Mouse (Mus musculus): ENCODE data around the gene Otp.

Otp gene

DNA sequence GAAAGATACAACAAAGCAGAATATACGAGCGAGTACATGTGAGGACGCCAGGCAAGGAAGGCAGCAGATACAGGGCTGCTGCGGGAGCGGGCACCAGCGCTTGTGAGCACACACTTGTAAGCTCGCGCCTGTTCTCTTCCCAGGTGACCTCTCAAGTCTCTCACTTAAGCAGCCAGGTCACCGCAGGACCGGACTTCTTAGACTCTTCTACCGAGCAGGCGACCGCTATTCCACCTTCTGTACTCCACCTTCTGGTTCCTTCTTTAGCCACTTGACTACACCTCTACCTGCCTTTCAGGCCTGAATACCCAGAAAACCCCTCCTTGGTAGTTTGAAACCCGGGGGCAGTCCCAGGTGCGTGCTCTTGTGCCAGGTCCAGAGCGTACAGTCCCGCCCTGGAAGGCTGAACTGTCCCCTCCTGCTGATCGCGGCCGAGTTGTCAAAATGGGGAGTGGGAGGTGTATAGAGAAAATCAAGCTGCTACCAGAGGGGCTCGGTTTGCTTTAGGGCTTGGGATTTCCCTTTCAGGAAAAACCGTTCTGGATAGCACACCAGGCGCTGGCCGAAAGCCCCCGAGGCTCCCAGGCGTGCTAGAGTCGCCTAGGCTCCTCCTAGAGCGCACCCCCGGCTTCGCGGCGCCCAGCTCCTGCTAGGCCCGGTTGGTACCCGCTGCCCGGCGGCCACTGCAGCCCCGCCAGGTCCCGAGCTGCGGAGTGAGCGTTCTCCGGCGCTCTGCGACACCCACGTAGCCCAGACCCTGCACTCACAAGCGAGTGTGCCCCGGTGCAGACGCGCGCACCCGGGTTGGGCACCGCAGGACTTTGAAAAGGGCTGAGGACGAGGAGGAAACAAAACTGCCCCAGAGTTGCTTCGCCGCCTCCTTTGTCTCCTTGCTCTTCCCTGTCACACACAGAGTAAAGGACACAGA is 2.0 kb upstream of the Otp start:
- no peak for DNase-seq (ENCODE audit: low read depth, low spot score)

DNA sequence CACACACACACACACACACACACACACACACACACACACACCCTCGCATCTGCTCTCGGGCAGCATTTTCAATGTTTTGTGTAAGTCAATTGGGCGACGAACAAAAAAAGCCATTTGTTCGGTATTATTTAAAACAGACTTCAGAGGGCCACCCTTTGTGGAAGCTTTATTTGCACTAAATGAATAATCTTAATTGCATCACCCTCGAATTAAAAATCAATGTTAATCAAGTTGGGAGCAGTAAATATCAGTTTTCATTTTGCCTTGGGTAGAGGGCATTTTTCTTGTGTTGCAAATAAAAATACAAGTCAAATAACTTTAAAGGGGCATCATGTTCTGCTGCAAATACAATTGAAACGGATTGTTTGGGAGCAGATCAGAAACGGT is 1.4 kb upstream of the Otp start:
- DNase-seq (ENCODE audit: low read depth, low spot score) = no peak

GRCm38 (mm10) chr13:94874656-94875395 is 576 bp upstream of the Otp start:
- no peak for DNase-seq (ENCODE audit: low read depth, low spot score)

- no peak for DNase-seq (ENCODE audit: low read depth, low spot score)
These were observed 1.1 kb downstream of the Otp start for GRCm38 (mm10) chr13:94876286-94877210.

GRCm38 (mm10) chr13:94877211-94877590 is 1.8 kb downstream of the Otp start:
- DNase-seq (ENCODE audit: low read depth, low spot score) = no peak

GRCm38 (mm10) chr13:94877991-94878745 is 2.8 kb downstream of the Otp start:
- peak; percentile 80 for DNase-seq (ENCODE audit: low read depth, low spot score)

DNA sequence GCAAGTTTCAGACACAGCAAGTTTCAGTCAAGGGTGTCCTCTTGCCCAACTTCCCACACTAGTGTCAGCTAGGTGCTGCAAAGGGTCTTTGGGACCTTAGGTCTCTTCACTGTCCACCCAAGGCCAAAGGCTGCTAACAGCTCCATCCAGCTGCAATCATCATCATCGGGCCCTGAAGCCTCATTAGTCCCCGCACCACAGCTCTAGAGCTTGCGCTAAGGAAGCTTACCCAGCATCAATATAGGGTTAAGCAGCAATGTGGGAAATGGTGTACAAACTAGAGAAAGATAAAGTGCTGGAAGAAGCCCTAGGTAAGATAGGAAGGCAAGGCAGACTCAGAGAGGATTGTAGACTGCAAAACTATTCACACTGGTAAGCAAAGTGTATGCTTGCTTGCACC is 5.8 kb downstream of the Otp start:
- DNase-seq (ENCODE audit: low read depth, low spot score) = no peak

- DNase-seq (ENCODE audit: low read depth, low spot score) = no peak
These were observed 6.8 kb downstream of the Otp start for GRCm38 (mm10) chr13:94882221-94882620.

GRCm38 (mm10) chr13:94882711-94883145 is 7.3 kb downstream of the Otp start:
- DNase-seq (ENCODE audit: low read depth, low spot score) = no peak

- no peak for DNase-seq (ENCODE audit: low read depth, low spot score)
These were observed 8.0 kb downstream of the Otp start for GRCm38 (mm10) chr13:94883163-94883965.

DNA sequence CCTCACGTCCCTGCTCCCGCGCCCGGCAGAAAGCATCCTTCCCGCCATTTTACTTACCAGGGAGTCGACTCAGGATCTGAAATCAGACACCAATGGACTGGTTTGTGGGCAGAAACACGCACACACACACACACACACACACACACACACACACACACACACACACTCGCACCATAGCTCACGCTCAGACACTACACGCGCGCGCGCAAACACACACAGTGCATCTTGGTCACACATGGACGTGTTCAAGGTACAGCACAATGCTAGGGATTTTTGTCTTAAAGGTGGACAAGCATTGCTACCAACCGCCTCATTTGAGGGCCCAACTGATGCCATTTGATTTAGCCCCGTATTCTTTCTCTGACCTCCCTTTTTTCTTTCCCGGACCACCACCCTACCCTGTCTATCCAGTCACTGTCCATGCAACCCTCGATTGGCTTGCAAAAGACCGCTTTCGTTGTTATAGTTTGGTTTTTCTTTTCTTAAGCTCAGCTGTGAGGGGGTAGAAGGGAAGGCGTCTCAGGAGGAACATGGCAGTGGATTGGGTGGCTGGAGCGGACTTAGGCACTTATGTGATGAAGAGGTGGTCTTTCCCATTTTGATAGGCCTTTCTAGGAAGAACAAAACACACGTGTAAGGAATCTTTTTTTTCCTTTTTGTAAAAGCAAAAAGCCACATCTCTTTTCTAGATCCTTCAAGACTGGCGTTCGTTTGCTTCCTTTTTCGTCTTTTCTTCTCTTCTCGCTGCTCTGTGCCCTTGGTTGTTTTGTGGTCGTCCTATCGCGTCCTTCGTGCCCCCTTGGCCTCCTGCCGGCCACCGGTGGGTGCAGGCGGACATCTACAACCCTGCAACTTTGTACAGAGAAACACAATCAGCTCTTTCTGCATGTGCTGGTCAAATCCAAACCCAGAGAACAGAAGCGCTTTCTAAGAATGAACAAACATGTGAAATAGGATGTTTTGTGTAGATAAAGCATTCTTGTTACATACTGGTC is 8.9 kb downstream of the Otp start:
- DNase-seq (ENCODE audit: low read depth, low spot score) = no peak

GRCm38 (mm10) chr13:94885291-94886235 is 10.2 kb downstream of the Otp start:
- no peak for DNase-seq (ENCODE audit: low read depth, low spot score)

DNA sequence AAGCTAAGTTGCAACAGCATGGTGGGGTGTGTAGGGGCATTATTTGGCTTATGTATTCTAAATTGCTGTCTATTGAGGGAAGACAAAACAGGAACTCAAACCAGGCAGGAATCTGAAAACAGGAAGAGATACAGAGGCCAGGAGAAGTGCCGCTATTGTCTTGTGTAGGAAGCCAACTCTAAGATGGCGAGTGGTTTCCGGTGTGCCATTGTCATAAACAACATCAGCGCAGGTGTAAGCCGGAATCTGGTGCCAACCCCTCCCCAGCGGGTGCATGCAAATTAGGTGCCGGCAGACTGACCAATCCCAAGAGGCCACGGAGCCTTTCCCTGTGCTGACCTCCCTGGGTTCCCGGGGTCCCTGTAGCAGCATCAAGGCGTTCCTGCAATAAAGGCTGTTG is 32.4 kb downstream of the Otp start:
- DNase-seq (ENCODE audit: low read depth, low spot score) = no peak

- DNase-seq (ENCODE audit: low read depth, low spot score) = peak; percentile 47
These were observed 37.6 kb downstream of the Otp start for GRCm38 (mm10) chr13:94912961-94913360.

DNA sequence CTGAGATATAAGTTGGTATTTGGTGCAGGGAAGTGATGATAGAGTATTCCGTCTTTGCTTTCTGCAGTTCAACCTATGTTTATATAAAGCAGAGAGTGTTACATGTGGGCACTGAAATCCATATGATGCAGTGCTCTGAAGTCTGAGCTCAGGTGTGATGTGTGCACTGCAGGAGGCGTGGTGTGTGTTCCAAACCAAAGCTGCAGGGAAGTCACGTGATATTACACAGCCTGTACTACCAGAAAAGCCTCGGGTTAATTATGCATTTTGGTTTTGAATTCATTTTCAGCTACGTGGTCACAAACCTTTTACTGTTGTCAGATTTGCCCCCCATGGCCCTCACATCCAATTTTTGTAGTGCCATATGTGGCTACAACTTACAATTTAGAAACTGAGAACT is 40.3 kb downstream of the Otp start:
- DNase-seq (ENCODE audit: low read depth, low spot score) = no peak

DNA sequence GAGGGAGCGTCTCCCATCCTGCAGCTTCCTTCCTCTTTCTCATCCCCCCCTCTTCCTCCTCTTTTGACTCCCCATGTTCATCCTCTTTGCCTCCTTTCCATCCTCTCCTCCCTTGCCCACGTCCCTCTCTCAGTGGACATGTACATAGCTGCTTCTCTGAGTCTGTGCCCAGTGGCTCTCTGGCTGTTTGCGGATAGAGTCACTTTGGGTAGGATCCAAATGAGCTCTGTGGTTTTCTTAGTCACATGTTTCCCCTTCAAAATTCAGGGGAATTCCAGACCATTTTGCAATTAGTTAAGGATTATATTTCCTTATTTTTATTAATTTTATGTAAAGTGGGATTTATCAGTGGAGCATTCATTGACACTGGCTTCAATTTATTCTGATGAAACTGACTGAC is 52.7 kb downstream of the Otp start:
- no peak for DNase-seq (ENCODE audit: low read depth, low spot score)

Measured in mesoderm, embryonic 11.5 days (tissue).